Mouse (Mus musculus) telencephalon, adult 2 months (tissue): ENCODE data around the gene Serpinb6d.

Experiments
- DNase-seq: peaks from one replicate; pipeline ENCODE4 v3.0.0-alpha.2; 2011; ENCODE audit warnings: low read depth, low spot score

Gene Serpinb6d

GRCm38 (mm10) chr13:33661105-33661504 is at the start of gene Serpinb6d:
TSS of gene Serpinb6d (plus strand) at chr13:33661405.
- no peak for DNase-seq

- DNase-seq = no peak
Observed at GRCm38 (mm10) chr13:33622921-33623320, 38.3 kb upstream of the Serpinb6d start.

GRCm38 (mm10) chr13:33642540-33642939 is 18.7 kb upstream of the Serpinb6d start:
- no peak for DNase-seq

- no peak for DNase-seq
Observed at GRCm38 (mm10) chr13:33662550-33662949, 1.3 kb downstream of the Serpinb6d start.

GRCm38 (mm10) chr13:33720296-33720695 is 59.1 kb downstream of the Serpinb6d start:
- no peak for DNase-seq
